Mouse (Mus musculus) liver (tissue): ENCODE results near the gene Fdxr.
A peak's percentile ranks its signal among the peaks of the same experiment; 100 is the strongest.

ENCODE experiments used
- DNase-seq: peaks from one replicate; pipeline ENCODE4 v3.0.0-alpha.2; 2020; ENCODE audit warnings: mixed read lengths

Fdxr gene

GRCm38 (mm10) chr11:115233526-115234290 lies 43.1 kb downstream of the Fdxr start:
- DNase-seq: no peak

- no peak for DNase-seq
These were observed 44.0 kb downstream of the Fdxr start for GRCm38 (mm10) chr11:115232889-115233288.

- no peak for DNase-seq
These were observed 44.9 kb downstream of the Fdxr start for GRCm38 (mm10) chr11:115231924-115232323.

- DNase-seq: no peak
These were observed 45.5 kb downstream of the Fdxr start for GRCm38 (mm10) chr11:115231168-115231915.

GRCm38 (mm10) chr11:115229021-115229930 lies 47.6 kb downstream of the Fdxr start:
- no peak for DNase-seq

GRCm38 (mm10) chr11:115228430-115228829 lies 48.4 kb downstream of the Fdxr start:
- DNase-seq: no peak

- DNase-seq: no peak
These were observed 49.2 kb downstream of the Fdxr start for GRCm38 (mm10) chr11:115227640-115228039.

- DNase-seq: peak; percentile 35
These were observed 49.9 kb downstream of the Fdxr start for GRCm38 (mm10) chr11:115226811-115227491.

- DNase-seq: no peak
These were observed 51.5 kb downstream of the Fdxr start for GRCm38 (mm10) chr11:115225301-115225700.

- DNase-seq: peak; percentile 67
These were observed 52.0 kb downstream of the Fdxr start for GRCm38 (mm10) chr11:115224889-115225288.

GRCm38 (mm10) chr11:115223877-115224276 lies 53.0 kb downstream of the Fdxr start:
- no peak for DNase-seq

GRCm38 (mm10) chr11:115223451-115223850 lies 53.4 kb downstream of the Fdxr start:
- no peak for DNase-seq

GRCm38 (mm10) chr11:115222570-115222969 lies 54.3 kb downstream of the Fdxr start:
- no peak for DNase-seq

GRCm38 (mm10) chr11:115222077-115222476 lies 54.8 kb downstream of the Fdxr start:
- no peak for DNase-seq

GRCm38 (mm10) chr11:115219685-115220084 lies 57.2 kb downstream of the Fdxr start:
- no peak for DNase-seq

- DNase-seq: no peak
These were observed 57.6 kb downstream of the Fdxr start for GRCm38 (mm10) chr11:115219263-115219662.
